Mouse (Mus musculus) spleen, adult 2 months (tissue): ENCODE measurements around the gene Them7. TPM values are rescaled to one million over a fixed set of nuclear protein-coding genes. Genes with fewer than 3 reads are reported as not detected.

Experiments used
- DNase-seq, 2 experiments: peaks; one replicate each; pipeline versions ENCODE4 v3.0.0 to v3.0.0-alpha.2; 2012 to 2021; ENCODE audit warnings: low spot score in 2 of 2, low read depth in 1 of 2
- H3K27ac ChIP-seq: fragments of 200-500 bp; 2 replicates; pipeline ENCODE4 v1.5.1; 2012; ENCODE audit warnings: low read length, inconsistent platforms; ENCODE audit not compliant: insufficient read depth
- H3K27me3 ChIP-seq: fragments of 200-500 bp; 2 replicates; pipeline ENCODE4 v1.6.1; 2012; ENCODE audit warnings: mild to moderate bottlenecking, moderate library complexity, low read length, inconsistent platforms; ENCODE audit not compliant: control insufficient read depth, insufficient read depth
- H3K36me3 ChIP-seq: fragments of 200-500 bp; 2 replicates; pipeline ENCODE4 v1.6.1; 2012; ENCODE audit warnings: mild to moderate bottlenecking, low read length, inconsistent platforms; ENCODE audit not compliant: control insufficient read depth, insufficient read depth
- H3K4me1 ChIP-seq: fragments of 200-500 bp; 2 replicates; pipeline ENCODE4 v1.6.1; 2011; ENCODE audit warnings: inconsistent platforms; ENCODE audit not compliant: control insufficient read depth, insufficient read depth, insufficient read length
- H3K4me3 ChIP-seq: fragments of 200-500 bp; 2 replicates; pipeline ENCODE4 v1.5.1; 2011; ENCODE audit warnings: mild to moderate bottlenecking, inconsistent platforms; ENCODE audit not compliant: insufficient read depth, insufficient read length; ENCODE audit errors: extremely low read depth
- CTCF ChIP-seq: fragments of 200-500 bp; IDR thresholded peaks from 2 replicates; pipeline ENCODE4 v1.5.1; 2011; ENCODE audit warnings: mild to moderate bottlenecking, inconsistent platforms; ENCODE audit not compliant: insufficient read depth, insufficient read length, insufficient replicate concordance; ENCODE audit errors: extremely low read depth
- POLR2A ChIP-seq: fragments of 200-500 bp; IDR thresholded peaks from 2 replicates; pipeline ENCODE4 v1.6.1; 2011; ENCODE audit warnings: low read depth, low read length, inconsistent platforms
- WGBS: fragments of 180-500 bp; shearing (Covaris S2); methylation state at CpG from one replicate; pipeline ENCODE4 v1.1.7; 2018; 5-methylcytosine and 5-hydroxymethylcytosine counted together
- polyA plus RNA-seq: library from polyadenylated mRNA; depleted of rRNA; stranded (reverse); fragments of >200 nt; gene quantifications from 2 replicates; pipeline ENCODE4 v1.2.3, GENCODE M21; 2012

Them7 gene
- polyA plus RNA-seq, 1 experiment, result 0.57 TPM

- peaks cover 9% of the 10 kb centered on the region for H3K36me3 ChIP-seq
- no peak overlapping the region for H3K27ac ChIP-seq
- no peak for DNase-seq
- no peak overlapping the region for H3K4me3 ChIP-seq
- H3K27me3 ChIP-seq, result no peaks in the 10 kb centered on the region
- no peaks in the 10 kb centered on the region for H3K4me1 ChIP-seq
- WGBS, result 83% methylated on average over 2 of the region's 2 CpGs
- TF ChIP-seq CTCF (no peak), POLR2A (no peak)
These were observed 168.4 kb downstream of the Them7 start for GRCm38 (mm10) chr2:105392514-105392913.

GRCm38 (mm10) chr2:105394375-105394774, 170.3 kb downstream of the Them7 start:
- no peak overlapping the region for H3K4me3 ChIP-seq
- TF ChIP-seq CTCF (no peak), POLR2A (no peak; the same call in 1 of the 2 replicates)
- WGBS, result 84% methylated on average over 4 of the region's 4 CpGs
- no peak overlapping the region for H3K27ac ChIP-seq
- no peak for DNase-seq
- H3K4me1 ChIP-seq, result no peaks in the 10 kb centered on the region; the same call in 1 of the 2 replicates
- H3K36me3 ChIP-seq, result peaks cover 6% of the 10 kb centered on the region
- no peaks in the 10 kb centered on the region for H3K27me3 ChIP-seq

GRCm38 (mm10) chr2:105396066-105396465, 171.9 kb downstream of the Them7 start:
- no peak overlapping the region for H3K27ac ChIP-seq
- no peak overlapping the region for H3K4me3 ChIP-seq
- no peak for DNase-seq
- no peaks in the 10 kb centered on the region for H3K27me3 ChIP-seq
- 85% methylated on average over 9 of the region's 9 CpGs for WGBS
- H3K36me3 ChIP-seq, result peaks cover 4% of the 10 kb centered on the region
- H3K4me1 ChIP-seq, result no peaks in the 10 kb centered on the region; the same call in 1 of the 2 replicates
- TF ChIP-seq CTCF (no peak), POLR2A (no peak)

GRCm38 (mm10) chr2:105397446-105398211, 173.5 kb downstream of the Them7 start:
- TF ChIP-seq POLR2A (no peak), CTCF (no peak)
- DNase-seq, result no peak
- Histone ChIP-seq H3K36me3 (peaks cover 3% of the 10 kb centered on the region), H3K27ac (no peak overlapping the region), H3K4me3 (peak overlapping the region; percentile 12; the same call in 1 of the 2 replicates), H3K4me1 (no peaks in the 10 kb centered on the region; the same call in 1 of the 2 replicates), H3K27me3 (no peaks in the 10 kb centered on the region)
- WGBS, result 55% methylated on average over 5 of the region's 5 CpGs

- WGBS, result 1% methylated on average over 31 of the region's 31 CpGs
These were observed 174.5 kb downstream of the Them7 start for GRCm38 (mm10) chr2:105398636-105399084.

GRCm38 (mm10) chr2:105399085-105399891, 175.2 kb downstream of the Them7 start, which contains the start of gene Rcn1:
Rcn1 (minus strand) TSS chr2:105399319.
- TF ChIP-seq POLR2A, result no peak
- TF ChIP-seq CTCF, result no peak
- H3K36me3 ChIP-seq, result peaks cover 1% of the 10 kb centered on the region; the same call in 1 of the 2 replicates
- under 1% methylated on average over 57 of the region's 57 CpGs for WGBS
- DNase-seq, result peak; percentile 22 to 53
- H3K4me1 ChIP-seq, result no peaks in the 10 kb centered on the region; the same call in 1 of the 2 replicates
- peak within 1 kb of the TSS; percentile 70 for H3K27ac ChIP-seq
- peak within 1 kb of the TSS; percentile 68 for H3K4me3 ChIP-seq
- no peaks in the 10 kb centered on the region for H3K27me3 ChIP-seq

More at GRCm38 (mm10) chr2:105398636-105399084, 174.5 kb downstream of the Them7 start:
- Histone ChIP-seq H3K4me1 (no peaks in the 10 kb centered on the region; the same call in 1 of the 2 replicates), H3K36me3 (peaks cover 1% of the 10 kb centered on the region), H3K27ac (peak overlapping the region; percentile 70), H3K4me3 (peak overlapping the region; percentile 68), H3K27me3 (no peaks in the 10 kb centered on the region)
- no peak for TF ChIP-seq POLR2A
- TF ChIP-seq CTCF, result no peak
- peak in 1 of 2 experiments; percentile 45 for DNase-seq
